Mouse (Mus musculus) liver, embryonic 13.5 days (tissue): ENCODE data around the gene BC049730. TPM values are rescaled to one million over a fixed set of nuclear protein-coding genes. Genes with fewer than 3 reads are reported as not detected.
"Not testable (repeated sequence)": the region's sequence is repeated elsewhere in the genome, so short reads cannot be mapped to it uniquely, and the experiment has no call there.

Source experiments
- ATAC-seq: fragments of 200-750 bp; cut with Nextera tagmentation; 2 replicates; pipeline ENCODE4 v1.8.0; 2017; ENCODE audit warnings: low read depth, mild to moderate bottlenecking, moderate number of reproducible peaks, moderate library complexity
- DNase-seq: peaks from one replicate; pipeline ENCODE4 v3.0.0; 2022
- H3K27ac ChIP-seq: fragments of 300-500 bp; sonication (generic); 2 replicates; pipeline ENCODE4 v1.5.1; 2015; ENCODE audit warnings: moderate library complexity, mild to moderate bottlenecking, inconsistent platforms
- H3K27me3 ChIP-seq: fragments of 300-500 bp; sonication (generic); 2 replicates; pipeline ENCODE4 v1.6.1; 2015; ENCODE audit warnings: mild to moderate bottlenecking, inconsistent platforms
- H3K36me3 ChIP-seq: fragments of 300-500 bp; sonication (generic); 2 replicates; pipeline ENCODE4 v1.6.1; 2015; ENCODE audit warnings: mild to moderate bottlenecking, inconsistent platforms
- H3K4me1 ChIP-seq: fragments of 300-500 bp; sonication (generic); replicated peaks from 2 replicates; pipeline ENCODE4 v1.6.1; 2015; ENCODE audit warnings: inconsistent platforms
- H3K4me2 ChIP-seq: fragments of 300-500 bp; sonication (generic); 2 replicates; pipeline ENCODE4 v1.6.1; 2015; ENCODE audit warnings: inconsistent platforms, mild to moderate bottlenecking, moderate library complexity
- H3K4me3 ChIP-seq: fragments of 300-500 bp; sonication (generic); replicated peaks from 2 replicates; pipeline ENCODE4 v1.5.1; 2015; ENCODE audit warnings: mild to moderate bottlenecking, inconsistent platforms
- H3K9ac ChIP-seq: fragments of 300-500 bp; sonication (generic); 2 replicates; pipeline ENCODE4 v1.6.1; 2015; ENCODE audit warnings: mild to moderate bottlenecking, inconsistent platforms
- H3K9me3 ChIP-seq: fragments of 300-500 bp; sonication (generic); replicated peaks from 2 replicates; pipeline ENCODE4 v1.6.1; 2016; ENCODE audit warnings: inconsistent platforms
- WGBS: fragments of 180-500 bp; shearing (Covaris S2); methylation state at CpG from one replicate; pipeline ENCODE4 v1.1.7; 2015; ENCODE audit not compliant: insufficient replicate concordance; 5-methylcytosine and 5-hydroxymethylcytosine counted together
- polyA plus RNA-seq: library from polyadenylated mRNA; unstranded; fragments of >200 nt; fragmentation: Nextera tagmentation; extraction: Ambion mirVana; gene quantifications from 2 replicates; pipeline ENCODE4 v1.2.1, GENCODE M21; 2015

BC049730 gene
- not detected in 2 replicates for polyA plus RNA-seq

DNA sequence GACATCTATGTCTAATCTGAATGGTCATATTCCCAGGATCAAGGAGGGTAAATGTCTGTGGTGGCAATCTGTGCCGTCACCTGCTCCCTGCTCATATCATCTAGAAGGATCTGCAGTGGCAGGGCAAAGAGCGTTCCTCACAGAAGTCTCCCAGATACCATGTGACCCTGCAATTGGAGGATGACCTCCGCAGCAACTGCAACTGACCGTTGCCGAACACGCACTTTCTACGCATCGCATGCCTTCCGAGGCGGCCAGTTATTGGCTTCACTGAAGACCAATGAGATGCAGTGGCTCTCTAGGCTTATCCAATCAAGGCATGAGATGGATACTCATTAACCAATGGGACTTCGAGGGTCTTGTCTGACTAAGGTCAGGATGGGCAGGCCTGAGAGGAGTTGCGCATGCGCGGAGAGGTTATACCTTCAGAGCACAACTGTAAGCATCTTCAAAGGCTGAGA lies at the start of gene BC049730:
TSS of gene BC049730 (plus strand) at position 411 of the 461 bp plus-strand sequence.
- no peak for DNase-seq
- 80% methylated on average over 14 of the region's 14 CpGs for WGBS

DNA sequence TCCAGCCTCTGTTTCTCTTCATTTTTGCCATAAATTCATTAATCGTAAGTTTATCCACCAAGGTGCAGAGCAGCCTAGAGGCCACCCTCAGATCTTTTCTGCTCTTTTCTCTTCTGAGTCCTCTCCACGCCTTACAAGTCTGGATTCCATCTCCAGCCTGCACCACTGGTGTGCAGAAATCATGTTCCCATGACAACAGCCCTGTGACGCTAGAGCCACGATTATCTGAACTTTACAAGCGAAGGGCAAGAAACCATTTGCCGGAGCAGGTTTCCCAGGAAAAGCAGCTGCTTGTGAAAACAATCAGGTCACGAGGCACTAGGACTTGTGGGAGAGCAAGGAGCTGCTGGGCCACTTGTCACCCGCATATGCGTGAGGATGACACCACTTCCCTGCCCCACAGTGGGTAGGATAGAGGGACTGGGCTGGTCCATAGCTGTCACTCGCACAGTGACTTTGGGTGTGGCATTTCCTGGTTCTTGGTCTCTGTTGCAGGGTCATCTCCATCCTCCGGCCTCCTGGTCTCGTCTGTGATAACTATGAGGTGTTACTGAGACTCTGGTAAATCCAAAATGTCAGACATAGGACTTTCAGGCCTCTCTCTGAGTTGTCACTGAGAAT lies 49.2 kb upstream of the BC049730 start:
- WGBS = 54% methylated on average over 12 of the region's 12 CpGs

More for the DNA sequence above, at the start of gene BC049730:
- Histone ChIP-seq H3K36me3 (no peaks in the 10 kb centered on the region), H3K9me3 (no peaks in the 10 kb centered on the region), H3K27me3 (no peaks in the 10 kb centered on the region), H3K27ac (no peak within 1 kb of the TSS), H3K9ac (no peak within 1 kb of the TSS), H3K4me1 (no peaks in the 10 kb centered on the region), H3K4me3 (no peak within 1 kb of the TSS), H3K4me2 (no peak within 1 kb of the TSS)
- no peak for ATAC-seq

DNA sequence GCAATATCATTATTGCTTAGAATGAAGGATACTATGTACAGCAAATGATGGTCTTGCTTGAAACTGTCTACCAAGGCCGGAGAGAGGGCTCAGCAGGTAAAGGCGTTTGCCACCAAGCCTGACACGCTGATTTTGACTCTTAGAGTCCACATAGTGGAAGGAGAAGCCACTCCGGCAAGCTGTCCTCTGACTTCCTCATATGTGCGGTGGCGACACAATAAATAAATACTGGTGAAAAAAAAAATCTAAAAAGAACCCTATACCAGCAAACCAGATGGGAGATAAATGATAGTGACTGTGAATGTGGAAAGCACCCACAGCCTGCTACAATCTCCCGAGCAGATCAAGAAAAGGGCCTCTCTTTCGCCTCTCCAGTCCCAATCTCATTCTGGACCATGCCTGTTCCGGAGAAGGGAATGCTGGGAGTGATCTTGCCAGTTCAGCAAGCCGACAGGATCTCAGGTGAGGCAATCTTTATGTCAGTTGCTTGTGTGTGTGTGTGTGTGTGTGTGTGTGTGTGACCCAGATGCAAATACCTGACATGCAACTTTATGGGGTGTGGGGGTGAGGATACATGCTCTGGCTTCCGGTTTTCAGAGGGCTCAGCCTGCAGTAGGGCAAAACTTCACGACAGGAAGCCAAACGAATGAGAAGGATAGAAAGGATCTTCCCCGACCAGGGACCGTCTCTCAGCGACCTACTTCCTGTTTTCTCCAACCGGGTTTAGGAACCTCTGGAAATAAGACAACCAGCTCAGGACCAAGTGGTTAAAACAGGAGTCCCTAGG lies 47.7 kb upstream of the BC049730 start:
- Histone ChIP-seq H3K9me3 (no peaks in the 10 kb centered on the region), H3K36me3 (no peaks in the 10 kb centered on the region), H3K27me3 (no peaks in the 10 kb centered on the region), H3K4me2 (peak overlapping the region; percentile 31; the same call in 1 of the 2 replicates), H3K4me1 (peaks cover 3% of the 10 kb centered on the region; the same call in 1 of the 2 replicates), H3K9ac (no peak overlapping the region), H3K27ac (no peak overlapping the region), H3K4me3 (no peak overlapping the region)
- no peak for DNase-seq
- WGBS = 29% methylated on average over 17 of the region's 17 CpGs
- ATAC-seq = no peak

More for the DNA sequence above, 49.2 kb upstream of the BC049730 start:
- no peak for ATAC-seq
- DNase-seq = no peak
- H3K4me1 ChIP-seq = peaks cover 3% of the 10 kb centered on the region; the same call in 1 of the 2 replicates
- no peaks in the 10 kb centered on the region for H3K36me3 ChIP-seq
- no peak overlapping the region for H3K4me2 ChIP-seq
- H3K27ac ChIP-seq = no peak overlapping the region
- no peaks in the 10 kb centered on the region for H3K9me3 ChIP-seq
- no peak overlapping the region for H3K4me3 ChIP-seq
- no peaks in the 10 kb centered on the region for H3K27me3 ChIP-seq
- no peak overlapping the region for H3K9ac ChIP-seq

DNA sequence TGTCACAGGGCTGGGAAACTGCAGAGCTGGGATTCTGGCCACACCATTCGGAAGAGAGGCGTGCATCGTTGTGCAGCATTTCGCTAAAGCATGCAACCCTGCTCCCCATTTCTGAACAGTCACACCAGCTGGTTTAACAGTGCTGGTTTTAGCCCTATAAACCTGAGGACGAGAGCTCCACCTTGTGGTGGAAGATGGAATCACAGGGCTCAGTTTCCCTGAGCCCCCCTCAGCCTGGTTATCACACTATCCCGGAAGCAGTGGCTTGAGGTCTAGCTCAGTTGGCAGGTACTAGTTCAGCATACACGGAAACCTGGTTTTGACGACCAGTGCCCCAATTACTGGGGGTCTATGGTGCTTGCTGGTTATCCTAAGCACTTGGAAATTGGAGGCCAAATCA lies 46.5 kb upstream of the BC049730 start:
- WGBS = 8% methylated on average over 8 of the region's 8 CpGs
- peak; percentile 39; the same call in 1 of the 2 replicates for ATAC-seq
- H3K27ac ChIP-seq = no peak overlapping the region

DNA sequence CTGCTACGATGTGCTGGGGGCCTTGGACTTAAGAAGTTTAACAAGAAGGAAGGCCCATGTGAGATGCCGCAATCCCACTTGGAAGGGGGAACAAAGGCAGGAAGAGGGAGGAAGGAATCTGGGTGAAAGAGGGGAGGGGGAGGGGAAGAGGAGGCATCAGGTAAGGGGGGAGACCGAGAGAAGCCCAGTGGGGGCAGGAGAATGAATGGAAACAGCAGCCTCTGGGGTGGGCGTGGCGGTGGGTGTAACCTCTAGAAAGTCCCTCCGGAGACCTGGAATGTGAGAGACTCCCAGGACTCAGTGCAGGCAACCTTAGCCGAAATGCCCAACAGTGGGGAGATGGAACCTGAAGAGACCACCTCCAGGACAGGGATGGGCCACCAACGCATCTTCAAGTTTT lies 44.7 kb upstream of the BC049730 start:
- Histone ChIP-seq H3K27ac (no peak overlapping the region), H3K9ac (no peak overlapping the region), H3K4me3 (no peak overlapping the region), H3K4me1 (peaks cover 3% of the 10 kb centered on the region; the same call in 1 of the 2 replicates), H3K36me3 (no peaks in the 10 kb centered on the region), H3K4me2 (no peak overlapping the region), H3K27me3 (no peaks in the 10 kb centered on the region), H3K9me3 (no peaks in the 10 kb centered on the region)
- DNase-seq (no peak), ATAC-seq (no peak)
- 33% methylated on average over 8 of the region's 8 CpGs for WGBS

More for the DNA sequence above, 46.5 kb upstream of the BC049730 start:
- Histone ChIP-seq H3K9me3 (no peaks in the 10 kb centered on the region), H3K27me3 (no peaks in the 10 kb centered on the region), H3K36me3 (no peaks in the 10 kb centered on the region), H3K4me2 (no peak overlapping the region), H3K4me1 (peaks cover 3% of the 10 kb centered on the region; the same call in 1 of the 2 replicates), H3K9ac (no peak overlapping the region), H3K4me3 (no peak overlapping the region)
- peak; percentile 51 for DNase-seq

DNA sequence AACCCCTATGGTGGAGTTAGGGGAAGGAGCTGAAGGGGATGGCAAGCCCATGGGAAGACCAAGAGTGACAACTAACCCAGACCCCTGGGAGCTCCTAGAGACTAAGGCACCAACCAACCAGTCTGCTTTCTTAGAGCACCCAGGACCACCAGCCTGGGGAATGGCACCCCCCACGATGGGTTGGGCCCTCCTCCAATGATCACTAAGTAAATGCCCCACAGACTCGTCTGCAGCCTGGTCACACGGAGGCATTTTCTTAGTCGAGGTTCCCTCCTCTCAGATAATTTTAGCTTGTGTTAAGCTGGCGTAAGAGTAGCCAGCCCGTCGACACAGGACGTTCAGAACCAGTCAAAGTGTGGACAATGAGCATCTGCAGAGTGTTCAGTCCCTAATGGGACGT lies 44.1 kb upstream of the BC049730 start:
- no peaks in the 10 kb centered on the region for H3K36me3 ChIP-seq
- H3K4me1 ChIP-seq = peaks cover 3% of the 10 kb centered on the region; the same call in 1 of the 2 replicates
- no peak for DNase-seq
- no peak overlapping the region for H3K27ac ChIP-seq
- H3K4me3 ChIP-seq = no peak overlapping the region
- ATAC-seq = no peak
- 0 out of 2 replicates have a peak, but pooled peaks cover 3% of the 10 kb centered on the region for H3K27me3 ChIP-seq
- no peak overlapping the region for H3K9ac ChIP-seq
- H3K9me3 ChIP-seq = no peaks in the 10 kb centered on the region
- 63% methylated on average over 9 of the region's 9 CpGs for WGBS
- no peak overlapping the region for H3K4me2 ChIP-seq

DNA sequence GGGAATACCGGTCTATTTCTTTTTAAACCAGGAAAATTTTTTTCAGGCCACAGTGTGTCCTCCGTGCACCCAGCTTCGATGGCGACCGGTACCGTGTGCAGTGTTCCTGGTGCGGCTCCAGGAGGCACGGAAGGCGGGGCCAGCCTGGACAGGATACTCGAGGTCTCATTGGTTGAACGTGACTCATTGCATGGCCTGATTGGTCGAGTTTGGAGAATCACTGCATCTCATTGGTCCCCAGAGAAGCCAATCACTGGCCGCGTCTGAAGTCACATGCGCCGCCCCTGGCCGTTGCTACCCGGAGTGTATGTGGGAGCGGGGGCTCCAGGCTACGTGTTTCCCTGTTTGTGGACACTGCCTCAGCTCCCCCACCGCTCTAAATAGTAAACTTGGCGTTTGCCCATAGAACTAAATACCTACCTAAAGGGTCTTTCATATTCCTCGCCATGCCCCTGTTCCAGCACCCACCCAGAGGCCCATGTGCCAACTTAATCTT lies 37.0 kb upstream of the BC049730 start:
- no peak for DNase-seq
- no peaks in the 10 kb centered on the region for H3K4me1 ChIP-seq
- H3K4me3 ChIP-seq = no peak overlapping the region
- H3K27me3 ChIP-seq = 0 out of 2 replicates have a peak, but pooled peaks cover 5% of the 10 kb centered on the region
- no peak for ATAC-seq
- H3K27ac ChIP-seq = no peak overlapping the region
- H3K36me3 ChIP-seq = no peaks in the 10 kb centered on the region
- 71% methylated on average over 23 of the region's 23 CpGs for WGBS
- no peak overlapping the region for H3K9ac ChIP-seq
- no peak overlapping the region for H3K4me2 ChIP-seq
- no peaks in the 10 kb centered on the region for H3K9me3 ChIP-seq

DNA sequence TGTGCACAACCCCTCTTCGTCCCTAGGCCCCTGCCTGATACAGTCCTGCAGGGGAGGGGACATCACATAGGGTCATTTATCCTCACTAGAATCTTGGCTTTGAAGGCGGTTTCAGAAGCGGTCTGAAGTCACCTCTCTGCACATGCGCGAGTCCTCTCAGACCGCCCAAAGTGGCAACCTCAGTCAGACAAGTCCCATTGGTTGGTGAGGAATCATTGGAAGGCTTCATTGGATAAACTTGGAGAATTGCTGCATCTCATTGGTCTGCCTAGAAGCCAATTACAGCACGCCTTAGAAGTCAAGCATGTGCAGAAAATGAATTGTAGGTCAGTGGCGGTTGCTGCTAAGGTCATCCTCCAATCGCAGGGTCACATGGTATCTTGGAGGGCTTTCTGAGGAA lies 32.5 kb upstream of the BC049730 start, which contains the start of gene Tex101:
TSS of gene Tex101 (minus strand) at position 101 of the 400 bp plus-strand sequence.
- Histone ChIP-seq H3K4me2 (no peak within 1 kb of the TSS), H3K36me3 (no peaks in the 10 kb centered on the region), H3K9me3 (no peaks in the 10 kb centered on the region), H3K4me1 (no peaks in the 10 kb centered on the region), H3K27ac (no peak within 1 kb of the TSS), H3K9ac (no peak within 1 kb of the TSS), H3K27me3 (no peaks in the 10 kb centered on the region), H3K4me3 (no peak within 1 kb of the TSS)
- WGBS = 70% methylated on average over 9 of the region's 9 CpGs
- ATAC-seq (no peak), DNase-seq (no peak)

DNA sequence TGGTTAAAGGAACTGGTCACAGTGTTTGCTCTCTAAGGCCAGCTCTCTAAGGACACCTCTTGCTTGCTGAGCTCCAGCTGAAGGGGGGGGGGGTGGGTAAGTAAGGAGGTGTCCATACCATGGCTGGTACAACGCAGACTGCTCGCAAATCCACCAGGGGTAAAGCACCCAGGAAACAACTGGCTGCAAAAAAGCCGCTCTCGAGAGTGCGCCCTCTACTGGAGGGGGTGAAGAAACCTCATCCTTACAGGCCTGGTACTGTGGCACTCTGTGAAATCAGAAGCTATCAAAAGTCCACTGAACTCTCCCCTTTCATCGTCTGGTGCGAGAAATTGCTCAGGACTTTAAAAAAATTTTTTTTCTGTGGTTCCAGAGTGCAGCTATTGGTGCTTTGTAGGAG lies 24.9 kb upstream of the BC049730 start:
- not testable (repeated sequence) for H3K9ac ChIP-seq, H3K4me3 ChIP-seq, H3K36me3 ChIP-seq, H3K4me2 ChIP-seq, H3K27me3 ChIP-seq, H3K4me1 ChIP-seq, ATAC-seq, DNase-seq, H3K9me3 ChIP-seq, H3K27ac ChIP-seq
- 51% methylated on average over 7 of the region's 7 CpGs for WGBS

DNA sequence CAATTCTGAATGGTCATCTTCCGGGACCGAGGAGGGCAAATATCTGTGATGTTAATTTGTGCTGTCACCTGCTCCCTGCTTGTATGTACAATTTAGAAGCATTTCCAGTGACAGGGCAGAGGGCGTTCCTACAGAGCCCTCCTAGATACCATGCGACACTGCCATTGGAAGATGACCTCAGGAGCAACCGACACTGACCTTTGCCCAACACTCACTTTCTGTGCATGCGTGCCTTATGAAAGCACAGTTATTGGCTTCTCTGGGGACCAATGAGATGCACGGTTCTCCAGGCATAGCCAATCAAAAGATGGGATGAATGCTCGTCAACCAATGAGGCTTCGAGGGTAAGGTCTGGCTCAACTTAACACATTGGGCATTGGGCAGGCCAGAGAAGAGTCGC lies 21.5 kb upstream of the BC049730 start:
- not testable (repeated sequence) for H3K4me2 ChIP-seq, H3K27ac ChIP-seq, H3K9ac ChIP-seq, H3K9me3 ChIP-seq, H3K4me3 ChIP-seq, H3K4me1 ChIP-seq, H3K36me3 ChIP-seq, ATAC-seq, H3K27me3 ChIP-seq, DNase-seq
- 80% methylated on average over 10 of the region's 10 CpGs for WGBS

DNA sequence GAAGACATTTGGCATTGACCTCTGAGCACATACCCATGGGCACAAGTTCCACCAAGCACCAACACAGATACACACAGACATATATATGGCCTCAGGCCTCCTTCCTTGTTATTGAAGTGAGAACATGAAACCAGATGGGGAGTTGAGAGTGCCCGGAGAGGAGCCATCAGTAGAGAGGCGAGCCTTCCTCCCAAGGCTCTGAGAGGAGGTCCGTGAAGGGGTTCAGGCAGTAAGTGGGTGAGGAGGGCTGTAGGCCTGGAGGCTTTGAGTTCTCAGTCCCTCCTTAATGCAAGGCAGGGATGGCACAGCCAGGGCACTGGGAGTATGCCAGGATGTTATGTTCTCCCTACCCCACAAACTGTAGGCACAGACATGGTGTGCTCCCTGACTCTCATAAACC lies 16.3 kb upstream of the BC049730 start:
- not testable (repeated sequence) for H3K36me3 ChIP-seq, H3K4me3 ChIP-seq, H3K9ac ChIP-seq, DNase-seq, H3K27ac ChIP-seq, H3K9me3 ChIP-seq, H3K27me3 ChIP-seq, ATAC-seq, H3K4me2 ChIP-seq, H3K4me1 ChIP-seq
- WGBS = 62% methylated on average over 3 of the region's 3 CpGs
